Mouse (Mus musculus) embryonic fibroblast, embryonic 13.5 days (primary cell): ENCODE results near the gene Slc39a13.

ENCODE experiments used
- CTCF ChIP-seq: IDR thresholded peaks from 2 replicates; pipeline ENCODE4 v1.5.1; 2011; ENCODE audit warnings: mild to moderate bottlenecking, control low read depth, low read length, moderate library complexity, borderline replicate concordance; ENCODE audit not compliant: insufficient read depth
- POLR2A ChIP-seq: IDR thresholded peaks from 2 replicates; pipeline ENCODE4 v1.6.1; 2011; ENCODE audit warnings: low read depth, mild to moderate bottlenecking, control low read depth, low read length, moderate library complexity

DNA sequence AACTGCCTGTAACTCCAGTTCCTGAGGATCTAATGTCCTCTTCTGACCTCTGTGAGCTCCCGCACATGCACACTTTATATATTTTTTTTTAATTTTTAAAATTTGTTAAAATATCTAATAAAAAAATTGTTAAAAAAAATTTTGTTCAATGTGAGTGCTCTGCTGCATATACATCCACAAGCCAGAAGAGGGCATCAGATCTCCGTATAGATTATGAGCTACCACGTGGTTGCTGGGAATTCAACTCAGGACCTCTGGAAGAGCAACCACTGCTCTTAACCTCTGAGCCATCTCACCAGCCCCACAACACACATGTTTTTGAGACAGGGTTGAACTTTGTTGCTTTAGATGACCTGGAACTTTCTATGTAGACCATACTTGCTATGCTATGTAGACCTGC, 37.2 kb downstream of the Slc39a13 start:
- TF ChIP-seq POLR2A, result no peak
- TF ChIP-seq CTCF, result no peak
